Mouse (Mus musculus): Measurements from ENCODE around the gene Kel.

Gene Kel

GRCm38 (mm10) chr6:41704123-41704522 is at the start of gene Kel:
Kel (minus strand) TSS chr6:41704339.
- in situ Hi-C loops (cut with MboI, MseI): no loop called here

- in situ Hi-C loops (cut with MboI, MseI): no loop called here
Observed at GRCm38 (mm10) chr6:41744664-41745392, 40.7 kb upstream of the Kel start.

DNA sequence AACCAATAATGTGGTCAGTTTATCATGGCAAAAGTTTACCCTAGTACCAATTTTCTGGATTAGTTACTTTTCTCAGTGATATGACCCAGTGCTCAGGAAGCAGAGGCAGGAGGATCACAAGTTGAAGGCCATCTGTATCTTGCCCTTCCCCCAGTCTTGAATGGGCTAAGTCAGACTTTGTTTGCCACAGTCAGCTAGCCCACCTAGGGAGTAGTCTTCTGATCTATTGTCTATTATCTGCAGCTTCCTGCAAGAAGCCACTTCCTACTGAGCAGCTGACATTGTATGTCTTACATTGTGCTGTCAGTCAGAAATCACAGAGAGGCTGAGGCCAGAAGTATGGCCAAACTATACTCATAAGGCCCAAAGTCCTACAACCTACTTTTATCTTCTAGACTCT is 37.0 kb upstream of the Kel start:
- in situ Hi-C loops (cut with MboI, MseI): no loop called here

GRCm38 (mm10) chr6:41734719-41735470 is 30.8 kb upstream of the Kel start:
- in situ Hi-C loops (cut with MboI, MseI): no loop called here

DNA sequence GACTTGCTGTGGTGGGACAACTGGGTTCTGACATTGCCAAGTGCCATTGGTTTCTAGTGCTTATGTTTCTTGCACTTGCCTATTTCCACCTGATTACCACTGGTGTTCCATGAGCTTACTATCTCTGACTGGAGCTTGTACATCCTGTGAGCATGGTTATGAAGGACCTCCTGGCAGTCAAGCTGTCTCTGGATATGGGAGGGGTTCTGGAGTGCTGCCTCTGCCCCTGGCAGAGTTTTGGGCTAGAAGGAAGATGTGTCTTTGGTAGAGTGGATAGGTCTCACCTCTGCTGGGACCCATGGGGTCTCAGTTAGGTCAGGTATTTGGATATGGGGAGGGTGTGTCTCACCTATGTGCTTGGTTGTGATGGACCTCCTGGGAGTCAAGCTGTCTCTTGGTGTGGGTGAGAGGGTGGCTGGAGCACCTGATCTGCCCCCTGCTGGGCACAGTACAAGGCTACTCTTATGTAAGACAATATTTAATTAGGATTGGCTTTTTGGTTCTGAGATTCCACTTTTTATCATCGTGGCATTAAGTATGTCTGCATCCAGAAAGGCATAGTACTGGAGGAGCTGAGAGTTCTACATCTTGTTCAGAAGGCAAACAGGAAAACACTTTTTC is 24.0 kb upstream of the Kel start:
- in situ Hi-C loops (cut with MboI, MseI): no loop called here

GRCm38 (mm10) chr6:41721430-41721829 is 17.3 kb upstream of the Kel start:
- in situ Hi-C loops (cut with MboI, MseI): no loop called here

DNA sequence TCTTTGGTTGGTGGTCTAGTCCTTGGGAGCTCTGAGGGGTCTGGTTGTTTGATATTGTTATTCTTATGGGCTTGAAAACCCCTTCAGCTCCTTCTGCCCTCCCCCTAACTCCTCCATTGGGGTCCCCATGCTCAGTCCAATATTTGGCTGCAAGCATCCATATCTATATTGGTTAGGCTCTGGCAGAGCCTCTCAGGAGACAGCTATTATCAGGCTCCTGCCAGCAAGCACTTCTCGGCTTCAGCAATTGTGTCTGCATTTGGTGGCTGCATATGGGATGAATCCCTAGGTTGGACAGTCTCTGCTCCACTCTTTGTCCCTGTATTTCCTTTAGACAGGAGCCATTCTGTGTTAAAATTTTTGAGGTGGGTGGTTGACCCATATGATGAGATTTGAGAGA is 6.1 kb upstream of the Kel start:
- in situ Hi-C loops (cut with MboI, MseI): loop anchor here in 1 of 2 experiments (10.0 kb wide), 1 partner anchor 275 kb away; no protein-coding TSS in a partner anchor

GRCm38 (mm10) chr6:41706275-41706674 is 2.1 kb upstream of the Kel start:
- in situ Hi-C loops (cut with MboI, MseI): no loop called here

GRCm38 (mm10) chr6:41702928-41703327 is 1.2 kb downstream of the Kel start:
- in situ Hi-C loops (cut with MboI, MseI): no loop called here

DNA sequence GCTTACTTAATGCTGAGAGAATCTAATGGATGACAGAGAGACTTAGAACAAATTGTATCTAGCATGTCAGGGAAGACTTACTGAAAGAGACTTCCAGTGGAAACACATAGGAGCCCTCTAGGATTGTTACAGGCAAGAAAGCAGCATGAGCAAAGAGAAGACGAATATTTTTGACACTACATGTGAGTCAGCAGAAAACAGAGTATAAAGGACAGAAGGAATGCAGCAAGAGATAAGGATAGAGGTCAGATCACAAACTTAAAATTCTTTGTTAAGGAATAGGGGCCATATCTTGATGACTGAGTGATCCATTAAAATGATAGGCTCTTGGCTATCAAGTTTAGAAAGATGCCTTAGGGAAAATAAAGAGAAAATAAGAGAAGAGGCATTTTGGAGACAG is 2.9 kb downstream of the Kel start:
- in situ Hi-C loops (cut with MboI, MseI): no loop called here

- in situ Hi-C loops (cut with MboI, MseI): no loop called here
Observed at GRCm38 (mm10) chr6:41694407-41694806, 9.7 kb downstream of the Kel start.

DNA sequence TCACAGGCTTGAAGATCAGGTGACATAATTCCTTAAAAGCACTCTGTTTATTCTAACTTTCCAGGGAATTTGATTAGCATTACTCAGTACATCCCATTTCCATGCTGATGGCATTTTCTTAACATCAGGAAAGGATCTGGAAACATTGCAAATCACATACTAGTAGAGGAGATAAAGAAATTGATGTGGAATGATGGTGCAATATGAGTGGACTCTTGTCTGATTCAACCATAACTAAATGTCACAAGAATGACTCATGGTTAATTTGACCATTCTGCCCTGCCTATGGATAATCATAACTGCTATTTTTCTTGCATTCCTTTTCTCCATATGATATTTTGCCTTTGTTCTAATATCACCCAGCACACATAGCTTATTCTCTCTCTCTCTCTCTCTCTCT is 11.9 kb downstream of the Kel start:
- in situ Hi-C loops (cut with MboI, MseI): no loop called here

- in situ Hi-C loops (cut with MboI, MseI): no loop called here
Observed at GRCm38 (mm10) chr6:41685596-41685995, 18.5 kb downstream of the Kel start.

DNA sequence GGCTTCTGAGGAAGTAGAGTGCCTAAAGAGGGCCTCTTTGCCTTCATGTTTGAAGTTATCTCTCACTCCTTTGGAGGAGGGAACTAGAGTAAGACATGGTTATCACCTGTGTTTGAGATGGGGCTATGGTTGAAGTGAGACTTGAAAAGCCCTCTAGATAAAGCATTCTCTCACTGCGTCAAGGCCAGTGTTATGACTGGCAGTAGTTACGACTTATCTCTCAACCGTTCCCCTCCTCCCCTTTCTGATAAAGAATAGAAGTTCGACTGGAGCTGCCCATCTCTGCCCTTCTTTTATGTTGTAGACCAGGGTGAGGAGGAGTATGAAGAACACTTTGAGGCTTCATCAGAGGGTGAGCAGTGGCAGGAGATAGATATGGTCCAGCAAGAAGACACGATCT is 19.2 kb downstream of the Kel start:
- in situ Hi-C loops (cut with MboI, MseI): no loop called here

GRCm38 (mm10) chr6:41684131-41684530 is 20.0 kb downstream of the Kel start, which contains the start of gene Llcfc1:
Llcfc1 (plus strand) TSS chr6:41684431.
- in situ Hi-C loops (cut with MboI, MseI): no loop called here

DNA sequence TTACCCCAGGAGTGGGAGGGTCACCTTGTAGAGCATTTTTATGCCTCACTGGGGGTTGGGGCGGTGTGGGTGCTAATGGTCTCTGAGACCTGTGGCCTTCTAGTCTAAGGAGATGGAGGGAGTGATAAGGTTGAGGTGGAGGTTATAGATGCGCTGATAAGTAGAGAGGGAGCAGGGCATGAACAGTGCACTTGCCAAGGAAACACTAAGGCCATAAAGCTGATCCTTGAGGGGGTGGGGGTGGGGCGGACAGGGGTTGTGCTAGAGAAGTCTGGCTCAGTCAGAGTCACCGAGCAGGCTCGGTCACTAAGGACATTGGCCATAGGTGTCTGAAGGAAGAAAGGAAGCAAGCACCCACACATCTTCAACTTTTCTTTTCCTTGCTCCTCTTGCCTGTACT is 22.5 kb downstream of the Kel start:
- in situ Hi-C loops (cut with MboI, MseI): no loop called here

GRCm38 (mm10) chr6:41680669-41681068 is 23.5 kb downstream of the Kel start, which contains the start of gene Trpv5:
Trpv5 (minus strand) TSS chr6:41680769.
- in situ Hi-C loops (cut with MboI, MseI): no loop called here

GRCm38 (mm10) chr6:41676530-41676929 is 27.6 kb downstream of the Kel start:
- in situ Hi-C loops (cut with MboI, MseI): no loop called here

DNA sequence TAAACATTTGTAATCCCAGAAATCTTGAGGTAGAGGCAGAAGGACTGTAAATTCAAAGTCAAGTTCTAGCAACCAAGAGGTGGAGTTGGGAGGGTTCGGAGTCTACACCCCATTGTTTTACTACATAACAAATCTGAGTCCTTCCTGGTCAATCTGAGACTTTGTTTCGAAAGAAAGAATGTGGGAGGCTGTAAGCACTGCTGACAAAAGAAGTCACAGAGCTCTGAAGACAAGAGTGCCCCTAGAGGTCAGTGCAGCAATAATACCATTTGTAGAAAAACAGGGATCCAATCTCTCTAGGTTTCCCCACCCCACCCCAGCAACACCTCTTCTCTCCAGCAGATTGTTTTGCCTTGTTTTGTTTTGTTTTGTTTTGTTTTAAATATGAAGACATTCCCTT is 41.8 kb downstream of the Kel start:
- in situ Hi-C loops (cut with MboI, MseI): no loop called here

DNA sequence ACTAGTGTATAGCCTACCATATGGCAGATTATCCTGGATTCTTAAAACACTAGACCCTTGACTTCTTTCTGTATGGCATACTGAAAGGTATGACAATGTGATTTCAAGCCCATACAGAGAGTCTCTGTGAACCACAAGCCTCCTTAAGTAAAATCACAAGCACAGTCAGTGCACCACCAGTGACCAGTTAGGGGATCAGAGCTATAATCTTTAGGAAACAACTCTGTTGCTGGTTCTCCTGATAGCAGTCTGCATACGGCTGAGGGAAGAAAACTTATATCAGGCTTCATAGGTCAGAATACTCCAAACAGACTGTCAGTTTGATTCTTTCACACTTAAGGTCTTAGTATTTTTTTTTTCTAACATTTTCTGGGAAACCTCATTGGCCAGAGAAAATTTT is 45.7 kb downstream of the Kel start:
- in situ Hi-C loops (cut with MboI, MseI): no loop called here

GRCm38 (mm10) chr6:41654648-41655047 is 49.5 kb downstream of the Kel start:
- in situ Hi-C loops (cut with MboI, MseI): no loop called here

DNA sequence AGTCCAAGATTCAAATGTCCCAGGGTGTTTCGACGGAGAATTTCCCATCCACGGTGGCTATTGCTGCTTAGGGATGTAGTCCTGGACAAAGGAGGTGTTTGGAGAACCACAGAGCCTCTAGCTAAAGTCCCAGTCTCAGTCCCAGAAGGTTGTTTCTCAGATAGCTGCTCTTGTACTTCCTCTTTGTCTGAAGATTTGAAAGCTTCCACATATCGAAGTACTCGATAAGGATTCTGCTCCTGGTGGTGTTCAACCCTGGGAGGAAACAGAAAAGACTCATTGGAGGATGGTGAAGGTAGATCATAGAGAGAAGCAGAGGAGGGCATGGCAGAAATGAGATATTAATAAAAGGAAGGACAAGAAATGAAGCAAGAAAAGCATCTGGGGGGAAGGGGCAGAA is 51.0 kb downstream of the Kel start:
- in situ Hi-C loops (cut with MboI, MseI): no loop called here
